24 mouse cellular contexts compared by ENCODE assay signal in the genomic region with DNA sequence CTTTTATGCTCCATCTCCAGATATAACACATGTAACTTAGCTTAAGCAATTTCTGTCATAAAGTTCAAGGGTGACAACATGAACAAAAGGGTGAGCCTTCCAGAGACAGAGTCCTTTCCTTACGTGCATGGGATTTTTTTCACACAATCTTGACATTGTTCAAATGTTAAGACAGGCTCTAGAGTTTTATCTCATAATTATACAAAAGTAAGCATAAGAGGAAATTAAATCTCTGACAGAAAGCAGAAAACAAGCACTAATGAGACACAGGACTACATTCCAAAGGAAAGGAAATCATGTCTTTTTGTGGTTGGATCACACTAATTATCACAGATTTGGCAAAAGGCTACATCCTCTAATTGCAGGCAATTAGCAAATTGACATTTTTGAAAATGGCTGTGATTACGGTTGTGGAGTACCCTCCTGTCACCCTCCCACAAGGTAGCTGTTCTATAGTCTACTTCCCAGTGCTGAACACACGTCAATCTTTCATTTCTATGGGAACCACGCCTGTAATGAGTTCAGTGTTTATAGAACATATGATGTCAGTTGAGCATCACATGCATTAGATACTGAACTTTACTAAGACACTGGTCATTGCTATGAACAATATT. TPM values are rescaled to one million over a fixed set of nuclear protein-coding genes. Genes with fewer than 3 reads are reported as not detected.
DNase-seq lines count a peak whose midpoint lies in the region; ATAC-seq lines count a peak whose summit lies in the region.
"Had no signal": no experiment of that assay in that cellular context is flagged by ENCODE, and none has a peak within 500 bp of the region (broad histone marks: within the 10 kb centered on the region; RNA-seq: fewer than 3 reads in every experiment).

No protein-coding gene starts in this region.

- DNase-seq in forebrain, embryonic 11.5 days (ENCODE audit: low spot score) = no peak
- DNase-seq in forebrain, embryonic 10.5 days (ENCODE audit: extremely low spot score, low spot score) = no peak
- peak; percentile 86 for DNase-seq in Muller cell, postnatal 12 days (ENCODE audit: inconsistent ontology term)
- peak; percentile 37 for DNase-seq in brain, embryonic 18.5 days (ENCODE audit: low read depth, low spot score)
- peak; percentile 88 for DNase-seq in forebrain, embryonic 14.5 days (ENCODE audit: low spot score)
- no peak for DNase-seq in cerebellum, postnatal 25 days
- no peak for DNase-seq in heart, postnatal 4 days
- DNase-seq in kidney, adult 18-20 months = no peak
- DNase-seq: adrenal gland, adult 2 months; adrenal gland, postnatal 36 days; cerebellum, adult 18-20 months; cerebellum, postnatal 10 days; embryo, embryonic 11 days; gastrocnemius, postnatal 14 days; heart, adult 2 months; heart, postnatal 14 days; kidney, adult 11 months had no signal

- H3K4me2 ChIP-seq in forebrain, embryonic 11.5 days (ENCODE audit: low read depth, low read length, severe bottlenecking) = no peak overlapping the region
- no peak overlapping the region for H3K4me2 ChIP-seq in forebrain, embryonic 14.5 days (ENCODE audit: low read length)
- H3K4me2 ChIP-seq: embryonic facial prominence, embryonic 13.5 days; heart, embryonic 11.5 days; heart, embryonic 15.5 days; hindbrain, embryonic 15.5 days had no signal

- H3K36me3 ChIP-seq in forebrain, embryonic 11.5 days (ENCODE audit: control insufficient read depth, insufficient read depth, low read length) = no peaks in the 10 kb centered on the region
- H3K36me3 ChIP-seq in forebrain, embryonic 10.5 days (replicated peaks) = no peaks in the 10 kb centered on the region
- H3K36me3 ChIP-seq in forebrain, embryonic 14.5 days (ENCODE audit: control insufficient read depth, insufficient read depth, low read length) = no peaks in the 10 kb centered on the region
- H3K36me3 ChIP-seq: hindbrain, embryonic 15.5 days had no signal

- H3K27ac ChIP-seq in forebrain, embryonic 11.5 days (ENCODE audit: low read depth, low read length) = no peak overlapping the region
- no peak overlapping the region for H3K27ac ChIP-seq in forebrain, embryonic 10.5 days
- H3K27ac ChIP-seq in forebrain, embryonic 14.5 days (ENCODE audit: low read depth, low read length) = no peak overlapping the region
- H3K27ac ChIP-seq: embryonic facial prominence, embryonic 13.5 days; heart, adult 2 months; heart, embryonic 15.5 days; hindbrain, embryonic 15.5 days had no signal

- H3K9ac ChIP-seq in forebrain, embryonic 11.5 days (ENCODE audit: low read length) = no peak overlapping the region
- H3K9ac ChIP-seq in forebrain, embryonic 14.5 days (ENCODE audit: low read length) = no peak overlapping the region
- H3K9ac ChIP-seq: embryonic facial prominence, embryonic 13.5 days; heart, embryonic 15.5 days; hindbrain, embryonic 15.5 days had no signal

- H3K9me3 ChIP-seq in forebrain, embryonic 11.5 days (ENCODE audit: control insufficient read depth, low read length) = no peaks in the 10 kb centered on the region
- H3K9me3 ChIP-seq in forebrain, embryonic 10.5 days = no peaks in the 10 kb centered on the region
- no peaks in the 10 kb centered on the region for H3K9me3 ChIP-seq in forebrain, embryonic 14.5 days (replicated peaks; ENCODE audit: control insufficient read depth, low read length)
- H3K9me3 ChIP-seq: embryonic facial prominence, embryonic 13.5 days; heart, embryonic 15.5 days; hindbrain, embryonic 15.5 days had no signal

- H3K27me3 ChIP-seq in forebrain, embryonic 11.5 days (ENCODE audit: control insufficient read depth, insufficient read depth, low read length) = no peaks in the 10 kb centered on the region
- H3K27me3 ChIP-seq in forebrain, embryonic 10.5 days (ENCODE audit: poor library complexity, severe bottlenecking) = no peaks in the 10 kb centered on the region
- H3K27me3 ChIP-seq in forebrain, embryonic 14.5 days (replicated peaks; ENCODE audit: control insufficient read depth, insufficient read depth, low read length) = no peaks in the 10 kb centered on the region
- H3K27me3 ChIP-seq: embryonic facial prominence, embryonic 13.5 days; heart, embryonic 15.5 days; hindbrain, embryonic 15.5 days had no signal

- H3K4me1 ChIP-seq in forebrain, embryonic 11.5 days (replicated peaks; ENCODE audit: control insufficient read depth, insufficient read depth, low read length) = no peaks in the 10 kb centered on the region
- no peaks in the 10 kb centered on the region for H3K4me1 ChIP-seq in forebrain, embryonic 10.5 days
- no peaks in the 10 kb centered on the region for H3K4me1 ChIP-seq in forebrain, embryonic 14.5 days (ENCODE audit: control insufficient read depth, insufficient read depth, low read length)
- H3K4me1 ChIP-seq: embryonic facial prominence, embryonic 13.5 days; heart, embryonic 15.5 days; hindbrain, embryonic 15.5 days had no signal

- peak; percentile 69 for ATAC-seq in forebrain, embryonic 11.5 days (replicated peaks; ENCODE audit: low FRiP score)
- ATAC-seq in forebrain, embryonic 14.5 days = peak; percentile 97
- ATAC-seq: inflammation-experienced regulatory T-cells, adult 6 months had no signal

- no peak overlapping the region for H3K4me3 ChIP-seq in forebrain, embryonic 11.5 days (ENCODE audit: low read depth, low read length)
- H3K4me3 ChIP-seq in forebrain, embryonic 10.5 days = no peak overlapping the region
- H3K4me3 ChIP-seq in forebrain, embryonic 14.5 days (ENCODE audit: low read depth, low read length) = no peak overlapping the region
- H3K4me3 ChIP-seq: embryonic facial prominence, embryonic 13.5 days; heart, adult 2 months; heart, embryonic 15.5 days; hindbrain, embryonic 15.5 days had no signal

- WGBS in forebrain, embryonic 11.5 days = 59% methylated on average over 4 of the region's 4 CpGs
- WGBS in forebrain, embryonic 10.5 days = 80% methylated on average over 4 of the region's 4 CpGs
- WGBS in forebrain, embryonic 14.5 days = 21% methylated on average over 4 of the region's 4 CpGs

RNA-seq across cellular contexts. Expression of a gene that starts 13.1 kb away (rescaled TPM):
- 15.1 and 15.7 TPM in 2 replicates for polyA plus RNA-seq in forebrain, embryonic 11.5 days (2014; fragmentation: Nextera tagmentation; extraction: Ambion mirVana)
- 3.3 and 4.5 TPM in 2 replicates for polyA plus RNA-seq in forebrain, embryonic 10.5 days (2016; fragmentation: Nextera tagmentation; extraction: Ambion mirVana)
- 73.9 and 92.3 TPM in 2 replicates for polyA plus RNA-seq in forebrain, embryonic 14.5 days (2014; fragmentation: Nextera tagmentation; extraction: Ambion mirVana)
- total RNA-seq in heart, postnatal 4 days (2021) = 100 to 1,000 TPM; 319 to 365 TPM
- total RNA-seq: common myeloid progenitor, adult 5-6 weeks; MEL had no signal
- polyA plus RNA-seq: inflammation-experienced regulatory T-cells, adult 6 months had no signal

Comparison
In these comparisons a context has a peak if more than half of its experiments do, and no peak if none do; other contexts are left out.
1. DNase-seq: peak in Muller cell, postnatal 12 days (single experiment), brain, embryonic 18.5 days (single experiment) and forebrain, embryonic 14.5 days (single experiment); none in forebrain, embryonic 11.5 days (single experiment), forebrain, embryonic 10.5 days (single experiment), cerebellum, postnatal 25 days (0 of 2), heart, postnatal 4 days (single experiment) and kidney, adult 18-20 months (single experiment).